Mouse (Mus musculus) embryo, embryonic 10.5 days (tissue): ENCODE measurements around the gene Gm5244.

Source experiments
- DNase-seq: peaks from one replicate; pipeline ENCODE4 v3.0.0-alpha.2; 2015; ENCODE audit warnings: low spot score

Gm5244 gene

DNA sequence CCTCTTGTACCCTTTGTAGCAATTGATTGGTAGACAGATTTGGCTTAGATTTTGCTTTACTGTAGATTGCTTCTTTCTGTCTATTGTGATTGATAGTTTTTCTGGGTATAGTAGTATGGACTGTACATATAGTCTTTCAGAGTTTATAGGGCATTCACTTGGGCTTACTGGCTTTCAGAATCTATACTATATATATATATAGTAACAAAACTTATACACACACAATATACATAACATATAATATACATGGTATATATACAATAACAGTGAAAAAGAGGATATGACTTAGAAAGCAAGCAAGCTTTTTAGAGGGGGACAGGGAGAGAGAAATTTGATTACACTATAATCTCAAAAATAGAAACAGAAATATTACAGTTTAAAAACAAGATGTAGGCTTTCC lies at the start of gene Gm5244:
Gm5244 (plus strand) TSS at position 301 of the 400 bp plus-strand sequence.
- no peak for DNase-seq

- DNase-seq, result peak; percentile 66
Observed at GRCm38 (mm10) chr19:12797071-12797470, 49.4 kb upstream of the Gm5244 start.

DNA sequence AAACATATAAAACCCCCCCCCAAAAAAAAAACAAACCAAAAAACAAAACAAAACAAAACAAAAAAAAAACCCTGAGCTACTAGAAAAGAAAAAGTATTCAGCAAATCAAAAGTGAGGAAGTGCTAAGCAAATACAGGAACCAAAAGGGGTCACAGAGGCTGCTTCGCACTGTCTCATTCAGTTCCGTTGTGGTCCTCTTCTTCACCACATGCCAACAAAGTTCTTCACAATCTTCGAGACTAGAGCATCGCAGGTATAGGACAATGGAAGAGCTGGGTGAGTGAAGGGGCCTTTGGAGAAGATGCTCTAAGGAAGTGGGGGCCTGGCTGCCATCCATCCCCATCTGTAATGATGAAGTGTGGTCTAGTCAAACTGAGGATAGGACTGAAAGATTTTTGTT lies 48.1 kb upstream of the Gm5244 start:
- DNase-seq, result no peak

GRCm38 (mm10) chr19:12799081-12799480 lies 47.4 kb upstream of the Gm5244 start:
- no peak for DNase-seq

- DNase-seq, result no peak
Observed at GRCm38 (mm10) chr19:12800621-12801020, 45.9 kb upstream of the Gm5244 start.

GRCm38 (mm10) chr19:12801046-12801445 lies 45.4 kb upstream of the Gm5244 start:
- no peak for DNase-seq

DNA sequence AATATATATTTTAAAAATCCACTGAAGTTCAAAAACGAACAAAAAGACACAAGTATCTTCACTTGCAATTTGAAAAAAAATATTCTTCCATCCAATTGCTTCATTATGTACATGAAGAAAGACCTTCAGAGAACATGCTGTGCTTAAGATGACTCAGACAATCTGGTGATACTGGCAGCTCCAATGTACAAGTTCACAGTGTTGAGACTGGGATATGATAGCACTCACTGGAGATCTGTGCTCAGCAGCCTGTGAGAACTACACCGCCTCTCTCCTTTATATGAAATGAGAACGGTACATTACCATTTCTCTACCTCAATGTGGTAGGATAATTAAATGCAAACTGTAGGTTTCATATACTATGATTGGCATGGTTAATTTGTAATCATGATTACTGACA lies 43.7 kb upstream of the Gm5244 start:
- no peak for DNase-seq

GRCm38 (mm10) chr19:12804237-12804636 lies 42.2 kb upstream of the Gm5244 start:
- no peak for DNase-seq

DNA sequence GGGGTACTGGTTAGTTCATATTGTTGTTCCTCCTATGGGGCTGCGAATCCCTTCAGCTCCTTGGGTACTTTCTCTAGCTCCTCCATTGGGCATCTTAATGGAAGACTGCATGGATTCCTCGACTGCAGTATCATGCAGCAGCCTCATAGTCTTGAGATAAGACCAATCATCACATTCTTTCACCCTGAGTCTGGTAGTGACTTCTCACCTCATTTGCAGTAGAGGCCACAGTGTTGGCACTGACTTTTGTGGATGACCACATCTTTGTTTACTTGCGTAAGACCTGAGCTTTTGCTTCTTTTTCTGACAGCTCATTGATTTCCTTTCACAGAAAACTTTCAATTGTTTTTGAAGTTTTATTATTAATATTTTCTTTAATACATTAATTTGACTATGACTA lies 40.8 kb upstream of the Gm5244 start:
- DNase-seq, result no peak

- DNase-seq, result no peak
Observed at GRCm38 (mm10) chr19:12806214-12806613, 40.3 kb upstream of the Gm5244 start.

DNA sequence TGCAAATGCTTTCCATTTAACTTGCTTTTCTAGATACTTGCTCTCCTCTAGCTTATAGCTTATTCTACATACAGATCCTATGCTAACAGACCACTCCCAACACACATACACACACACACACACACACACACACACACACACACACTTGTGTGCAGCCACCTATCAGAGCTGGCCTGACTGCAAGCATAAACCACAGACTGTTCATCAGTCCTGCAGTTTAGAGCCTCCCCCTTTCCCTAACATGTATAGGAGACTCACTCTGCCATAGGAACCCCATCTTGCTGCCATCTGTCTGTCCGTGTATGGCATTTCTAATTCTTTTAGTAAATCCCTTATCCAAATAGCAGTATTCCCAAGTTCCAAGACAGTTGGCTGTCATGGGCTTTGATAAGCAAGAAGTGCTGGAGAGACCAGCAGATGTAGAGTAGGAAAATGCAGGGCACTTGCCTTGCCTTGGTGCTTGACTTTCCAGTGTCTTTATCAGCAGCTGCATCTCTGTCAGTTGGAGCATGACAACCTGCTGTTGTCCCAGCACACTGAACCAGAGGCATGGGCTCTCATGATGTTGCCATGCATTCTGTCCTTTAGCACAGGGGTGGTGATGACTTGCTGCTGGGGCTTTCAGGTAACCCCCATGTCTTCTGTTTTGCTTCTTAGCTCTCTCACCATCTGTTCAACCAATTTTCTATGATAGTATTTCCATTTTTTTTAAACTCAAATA lies 33.7 kb upstream of the Gm5244 start:
- DNase-seq, result no peak

DNA sequence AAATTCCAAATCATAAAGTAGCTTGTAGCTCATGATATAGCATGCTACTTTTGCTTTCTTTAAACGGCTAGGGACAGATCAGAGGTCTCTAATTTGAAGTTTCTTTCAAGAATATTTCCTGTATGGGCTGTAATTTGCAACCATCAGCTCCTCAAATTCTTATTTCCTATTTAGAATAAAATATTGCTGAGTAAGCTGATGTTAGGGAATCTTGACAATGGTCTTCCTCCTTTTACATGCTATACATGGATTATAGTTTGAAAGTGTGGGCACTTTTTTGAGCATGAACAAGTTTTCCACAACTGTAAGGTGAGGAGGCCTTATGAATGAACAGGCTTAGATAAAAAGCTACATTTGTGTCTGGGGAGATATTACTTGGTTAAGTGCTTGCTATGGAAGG lies 32.6 kb upstream of the Gm5244 start:
- DNase-seq, result no peak

DNA sequence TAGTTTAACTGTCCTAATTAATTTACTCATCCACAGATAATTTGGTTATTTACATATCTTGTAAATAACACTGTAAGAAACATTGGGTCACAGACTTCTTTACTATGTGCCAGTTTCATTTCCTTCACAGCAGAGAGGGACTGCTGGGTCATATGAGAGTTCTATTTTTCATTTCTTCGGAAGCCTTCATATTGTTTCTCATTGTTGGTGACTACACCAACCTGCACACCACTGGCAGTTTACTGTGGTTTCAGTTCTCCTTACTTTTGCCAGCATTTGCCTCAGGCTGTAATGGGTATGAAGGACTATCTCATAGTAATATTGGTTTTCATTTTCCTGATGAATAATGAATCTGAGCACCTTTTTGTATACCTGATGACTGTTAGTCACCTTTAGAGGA lies 28.0 kb upstream of the Gm5244 start:
- DNase-seq, result no peak

DNA sequence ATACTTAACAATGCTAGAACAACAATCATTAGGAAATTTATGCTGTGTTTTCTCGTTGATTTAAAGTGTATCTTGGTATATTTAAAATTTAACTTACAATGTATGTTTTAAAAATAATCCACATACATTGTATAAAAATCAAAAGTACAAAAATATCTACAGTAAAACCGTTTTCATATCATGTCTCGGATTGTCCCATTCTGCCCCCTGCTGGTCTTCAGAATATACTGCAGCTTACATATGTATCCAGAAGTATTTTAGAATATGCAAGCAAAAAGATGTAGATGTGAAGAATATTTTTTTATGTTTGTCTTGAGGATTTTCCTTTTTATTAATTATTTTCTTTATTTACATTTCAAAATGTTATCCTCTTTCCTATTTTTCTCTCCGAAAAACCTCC lies 26.1 kb upstream of the Gm5244 start:
- DNase-seq, result peak; percentile 51

DNA sequence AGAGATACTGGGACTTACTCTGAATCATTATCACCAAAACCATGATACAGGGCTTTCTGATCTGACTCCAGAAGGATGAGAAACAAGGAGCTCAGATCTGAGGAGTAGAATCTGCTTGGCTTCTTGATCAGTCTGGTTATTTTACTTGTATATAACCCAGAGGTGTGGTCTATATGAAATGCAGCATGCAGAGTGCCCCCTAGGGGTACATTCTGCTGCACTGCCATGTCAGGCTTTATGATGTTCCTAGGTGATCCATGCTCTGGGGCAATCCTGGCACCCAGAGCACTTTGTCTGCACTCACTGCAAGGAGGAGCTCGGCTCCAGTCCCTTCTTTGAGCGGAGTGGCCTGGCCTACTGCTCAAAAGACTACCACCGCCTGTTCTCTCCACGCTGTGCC lies 21.9 kb upstream of the Gm5244 start:
- peak; percentile 1 for DNase-seq

DNA sequence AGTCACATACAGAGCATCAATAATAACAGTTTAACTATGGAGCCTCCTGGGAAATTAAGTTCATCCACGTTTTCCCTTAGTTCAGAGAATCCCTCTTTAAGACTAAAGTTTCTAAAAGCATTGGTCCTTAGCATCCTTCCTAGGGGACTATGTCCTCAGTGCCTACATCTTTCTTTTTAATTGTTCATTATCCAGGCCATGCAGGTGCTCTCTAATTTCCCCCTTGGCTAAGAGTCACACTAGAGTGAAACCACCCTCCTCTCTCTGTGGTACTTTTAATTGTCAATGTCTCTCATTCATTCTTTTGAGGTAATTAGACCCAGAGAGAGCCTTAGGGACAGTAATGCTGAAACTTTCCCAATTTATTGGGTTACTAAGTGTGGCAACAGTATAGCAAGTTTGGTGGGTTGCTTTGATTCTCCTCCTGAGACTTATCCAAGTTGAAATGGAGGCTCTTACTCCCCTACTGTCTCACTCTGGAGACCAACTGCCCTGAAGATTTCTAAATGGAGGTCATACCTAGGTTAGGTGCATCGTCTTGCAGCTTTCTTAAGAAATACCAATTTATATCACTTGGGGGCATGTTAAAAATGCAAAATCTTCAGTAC lies 15.6 kb upstream of the Gm5244 start:
- DNase-seq, result no peak

GRCm38 (mm10) chr19:12831559-12831958 lies 14.9 kb upstream of the Gm5244 start:
- DNase-seq, result no peak

DNA sequence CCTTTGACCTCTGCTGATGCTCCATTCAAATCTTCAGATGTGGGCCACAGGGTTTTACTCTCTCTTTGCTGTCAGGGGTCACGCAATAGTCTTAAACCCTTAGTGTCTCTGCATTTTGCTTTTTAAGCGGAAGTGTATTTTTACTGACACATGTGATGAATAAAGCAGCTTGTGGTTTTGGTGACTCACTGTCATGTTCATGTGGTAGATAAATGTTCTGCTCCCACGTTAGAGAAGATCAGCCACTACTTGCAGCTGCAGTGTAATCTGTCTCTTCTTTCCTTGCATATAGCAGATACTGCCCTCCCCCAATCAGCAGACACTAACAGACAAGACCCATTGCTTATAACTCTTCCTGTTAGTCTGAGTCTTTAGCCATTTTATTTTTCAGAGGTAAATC lies 12.9 kb upstream of the Gm5244 start:
- DNase-seq, result no peak

- DNase-seq, result no peak
Observed at GRCm38 (mm10) chr19:12838507-12838906, 8.0 kb upstream of the Gm5244 start.

- DNase-seq, result no peak
Observed at GRCm38 (mm10) chr19:12856983-12857382, 10.5 kb downstream of the Gm5244 start, which contains the start of gene Olfr1444. TSS of gene Olfr1444 (plus strand) at chr19:12857283.

GRCm38 (mm10) chr19:12883555-12883954 lies 37.1 kb downstream of the Gm5244 start, which contains the start of gene Olfr1445:
TSS of gene Olfr1445 (plus strand) at chr19:12883855.
- no peak for DNase-seq

DNA sequence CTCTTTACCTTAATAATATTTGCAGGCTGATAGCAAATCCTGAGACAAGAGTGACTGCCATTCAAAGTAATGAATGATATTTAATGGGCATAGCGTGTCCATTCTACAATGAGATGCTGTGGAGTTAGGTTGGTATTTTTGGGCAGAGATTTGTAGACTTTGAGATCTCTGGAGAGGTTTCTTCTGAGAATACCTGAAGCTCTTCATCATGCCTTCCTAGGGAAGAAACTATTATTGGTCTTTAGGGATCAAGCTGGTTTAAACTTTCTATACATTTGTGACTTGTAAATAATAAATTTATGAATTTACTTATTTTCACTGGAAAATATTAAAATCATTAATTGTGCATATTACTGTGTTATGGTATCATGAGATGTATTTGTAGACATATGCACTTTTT lies 46.9 kb downstream of the Gm5244 start, which contains the start of gene Olfr1446:
Olfr1446 (minus strand) TSS at position 101 of the 400 bp plus-strand sequence.
- no peak for DNase-seq
